Mouse (Mus musculus): ENCODE results near the gene Timm23. TPM values are rescaled to one million over a fixed set of nuclear protein-coding genes. Genes with fewer than 3 reads are reported as not detected.

Gene Timm23
- 218 and 234 TPM in 2 replicates for polyA plus RNA-seq (2015; fragmentation: Nextera tagmentation; extraction: Ambion mirVana)

GRCm38 (mm10) chr14:32201791-32202451, at the start of gene Timm23, which contains the start of gene Parg:
Timm23 (minus strand) TSS chr14:32201898.
Parg (plus strand) TSS chr14:32201949.
- Histone ChIP-seq H3K27ac (replicated peaks) (peak within 1 kb of the TSS; percentile 85), H3K9ac (ENCODE audit: low read length) (peak within 1 kb of the TSS; percentile 96), H3K4me2 (replicated peaks; ENCODE audit: low read depth) (peak within 1 kb of the TSS; percentile 90), H3K4me3 (ENCODE audit: low read depth, low read length) (peak within 1 kb of the TSS; percentile 99), H3K4me1 (replicated peaks; ENCODE audit: control insufficient read depth, insufficient read depth) (no peaks in the 10 kb centered on the region), H3K27me3 (ENCODE audit: control insufficient read depth, insufficient read depth, low read length) (no peaks in the 10 kb centered on the region), H3K36me3 (ENCODE audit: control insufficient read depth, insufficient read depth, low read length) (0 out of 2 replicates have a peak, but pooled peaks cover 5% of the 10 kb centered on the region), H3K9me3 (ENCODE audit: control insufficient read depth, low read length) (no peaks in the 10 kb centered on the region)
- TF ChIP-seq CTCF (IDR thresholded peaks at IDR 0.05; ENCODE audit: low read depth) (no peak), EP300 (optimal IDR thresholded peaks at IDR 0.05) (no peak)
- under 1% methylated on average over 50 of the region's 77 CpGs for WGBS
- DNase-seq (ENCODE audit: low spot score) (peak; percentile 91), ATAC-seq (ENCODE audit: low FRiP score, low TSS enrichment) (peak; percentile 97)

DNA sequence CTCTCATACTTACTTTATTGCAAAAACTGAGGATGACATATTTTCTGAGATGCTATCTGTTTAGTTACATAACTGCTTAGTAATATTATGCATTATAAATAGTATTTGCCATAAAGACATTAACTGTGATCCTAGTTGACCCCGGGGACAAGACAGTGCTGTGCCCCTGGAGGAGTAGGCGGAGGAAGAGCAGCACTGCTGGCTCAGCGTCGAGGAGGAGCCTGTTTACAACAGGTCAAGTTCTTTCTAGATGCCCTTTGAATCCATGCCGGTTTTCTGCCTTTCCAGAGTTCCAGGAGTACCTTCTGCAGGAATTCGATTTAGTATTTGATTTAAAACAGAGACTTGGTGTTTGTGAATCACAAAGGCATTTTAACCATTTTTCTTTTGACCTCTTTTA, 47.9 kb upstream of the Timm23 start:
- no peaks in the 10 kb centered on the region for H3K36me3 ChIP-seq (ENCODE audit: control insufficient read depth, insufficient read depth, low read length)
- ATAC-seq (ENCODE audit: low FRiP score, low TSS enrichment) (no peak), DNase-seq (ENCODE audit: low spot score) (no peak)
- WGBS = 73% methylated on average over 6 of the region's 6 CpGs
- no peak overlapping the region for H3K4me2 ChIP-seq (replicated peaks; ENCODE audit: low read depth)
- H3K27me3 ChIP-seq (ENCODE audit: control insufficient read depth, insufficient read depth, low read length) = no peaks in the 10 kb centered on the region
- no peaks in the 10 kb centered on the region for H3K9me3 ChIP-seq (ENCODE audit: control insufficient read depth, low read length)
- H3K9ac ChIP-seq (ENCODE audit: low read length) = no peak overlapping the region
- H3K4me1 ChIP-seq (replicated peaks; ENCODE audit: control insufficient read depth, insufficient read depth) = no peaks in the 10 kb centered on the region
- H3K4me3 ChIP-seq (ENCODE audit: low read depth, low read length) = no peak overlapping the region
- TF ChIP-seq CTCF (IDR thresholded peaks at IDR 0.05; ENCODE audit: low read depth) (no peak), EP300 (optimal IDR thresholded peaks at IDR 0.05) (no peak)
- H3K27ac ChIP-seq (replicated peaks) = no peak overlapping the region

- no peak overlapping the region for H3K9ac ChIP-seq (ENCODE audit: low read length)
- ATAC-seq (ENCODE audit: low FRiP score, low TSS enrichment) (no peak), DNase-seq (ENCODE audit: low spot score) (no peak)
- no peaks in the 10 kb centered on the region for H3K9me3 ChIP-seq (ENCODE audit: control insufficient read depth, low read length)
- H3K4me3 ChIP-seq (ENCODE audit: low read depth, low read length) = no peak overlapping the region
- 0 out of 2 replicates have a peak, but pooled peaks cover 2% of the 10 kb centered on the region for H3K36me3 ChIP-seq (ENCODE audit: control insufficient read depth, insufficient read depth, low read length)
- no peak overlapping the region for H3K4me2 ChIP-seq (replicated peaks; ENCODE audit: low read depth)
- 15% methylated on average over 2 of the region's 2 CpGs for WGBS
- H3K27ac ChIP-seq (replicated peaks) = no peak overlapping the region
- H3K27me3 ChIP-seq (ENCODE audit: control insufficient read depth, insufficient read depth, low read length) = no peaks in the 10 kb centered on the region
- TF ChIP-seq CTCF (IDR thresholded peaks at IDR 0.05; ENCODE audit: low read depth) (no peak), EP300 (optimal IDR thresholded peaks at IDR 0.05) (no peak)
- H3K4me1 ChIP-seq (replicated peaks; ENCODE audit: control insufficient read depth, insufficient read depth) = no peaks in the 10 kb centered on the region
Observed at GRCm38 (mm10) chr14:32246019-32246418, 44.3 kb upstream of the Timm23 start.

GRCm38 (mm10) chr14:32242401-32242800, 40.7 kb upstream of the Timm23 start:
- H3K4me2 ChIP-seq (replicated peaks; ENCODE audit: low read depth) = no peak overlapping the region
- H3K27me3 ChIP-seq (ENCODE audit: control insufficient read depth, insufficient read depth, low read length) = no peaks in the 10 kb centered on the region
- TF ChIP-seq EP300 (optimal IDR thresholded peaks at IDR 0.05) (no peak), CTCF (IDR thresholded peaks at IDR 0.05; ENCODE audit: low read depth) (peak; percentile 50)
- H3K27ac ChIP-seq (replicated peaks) = no peak overlapping the region
- no peak for ATAC-seq (ENCODE audit: low FRiP score, low TSS enrichment)
- no peak overlapping the region for H3K4me3 ChIP-seq (ENCODE audit: low read depth, low read length)
- no peak for DNase-seq (ENCODE audit: low spot score)
- 79% methylated on average over 4 of the region's 4 CpGs for WGBS
- H3K9ac ChIP-seq (ENCODE audit: low read length) = no peak overlapping the region
- 0 out of 2 replicates have a peak, but pooled peaks cover 5% of the 10 kb centered on the region for H3K36me3 ChIP-seq (ENCODE audit: control insufficient read depth, insufficient read depth, low read length)
- no peaks in the 10 kb centered on the region for H3K9me3 ChIP-seq (ENCODE audit: control insufficient read depth, low read length)
- H3K4me1 ChIP-seq (replicated peaks; ENCODE audit: control insufficient read depth, insufficient read depth) = no peaks in the 10 kb centered on the region

DNA sequence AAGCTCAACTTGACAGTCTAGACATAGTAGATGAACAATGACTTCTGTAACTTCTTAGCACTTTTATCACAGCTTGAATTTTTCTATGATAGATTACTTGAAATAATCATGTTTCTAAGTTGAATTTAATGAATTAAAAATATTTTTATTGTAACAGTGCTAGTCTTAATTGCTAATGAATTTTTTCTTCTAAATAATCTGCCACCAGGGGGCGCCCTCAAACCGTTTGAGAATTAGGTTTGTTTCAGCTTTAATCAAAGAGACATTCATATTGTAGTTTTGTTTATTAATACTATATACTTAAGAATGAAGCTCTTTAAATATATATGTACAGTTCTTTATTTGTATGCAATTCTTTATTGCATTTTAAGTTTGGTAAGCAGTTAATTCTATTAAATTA, 27.3 kb upstream of the Timm23 start:
- Histone ChIP-seq H3K4me2 (replicated peaks; ENCODE audit: low read depth) (no peak overlapping the region), H3K27me3 (ENCODE audit: control insufficient read depth, insufficient read depth, low read length) (no peaks in the 10 kb centered on the region), H3K36me3 (ENCODE audit: control insufficient read depth, insufficient read depth, low read length) (no peaks in the 10 kb centered on the region), H3K4me3 (ENCODE audit: low read depth, low read length) (no peak overlapping the region), H3K9me3 (ENCODE audit: control insufficient read depth, low read length) (no peaks in the 10 kb centered on the region), H3K9ac (ENCODE audit: low read length) (no peak overlapping the region), H3K4me1 (replicated peaks; ENCODE audit: control insufficient read depth, insufficient read depth) (no peaks in the 10 kb centered on the region), H3K27ac (replicated peaks) (no peak overlapping the region)
- peak; percentile 79 for TF ChIP-seq CTCF (IDR thresholded peaks at IDR 0.05; ENCODE audit: low read depth)
- TF ChIP-seq EP300 (optimal IDR thresholded peaks at IDR 0.05) = no peak
- ATAC-seq (ENCODE audit: low FRiP score, low TSS enrichment) (no peak), DNase-seq (ENCODE audit: low spot score) (peak; percentile 57)
- WGBS = 0% methylated on average over 2 of the region's 2 CpGs

DNA sequence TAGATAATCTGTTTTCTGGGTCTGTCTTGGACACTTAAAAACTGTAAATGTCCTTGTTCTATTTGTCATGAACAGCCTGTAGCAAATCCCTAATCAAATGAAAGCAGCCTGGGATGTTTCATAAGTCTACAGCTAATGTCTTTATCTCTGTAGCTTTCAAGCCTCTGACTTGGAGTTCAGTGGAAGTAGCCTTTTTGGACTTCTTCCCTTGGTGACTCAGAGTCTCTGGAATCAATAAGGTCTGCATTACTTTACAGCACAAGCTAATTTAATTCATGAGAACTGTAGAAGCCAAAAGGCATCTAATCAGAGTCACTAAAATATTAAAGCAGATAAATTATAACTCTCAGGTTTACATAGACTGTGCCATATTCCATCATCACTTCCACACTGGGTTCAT, 24.9 kb upstream of the Timm23 start:
- Histone ChIP-seq H3K27me3 (ENCODE audit: control insufficient read depth, insufficient read depth, low read length) (no peaks in the 10 kb centered on the region), H3K27ac (replicated peaks) (no peak overlapping the region), H3K4me2 (replicated peaks; ENCODE audit: low read depth) (no peak overlapping the region), H3K9me3 (ENCODE audit: control insufficient read depth, low read length) (no peaks in the 10 kb centered on the region), H3K36me3 (ENCODE audit: control insufficient read depth, insufficient read depth, low read length) (no peaks in the 10 kb centered on the region), H3K9ac (ENCODE audit: low read length) (no peak overlapping the region), H3K4me1 (replicated peaks; ENCODE audit: control insufficient read depth, insufficient read depth) (no peaks in the 10 kb centered on the region), H3K4me3 (ENCODE audit: low read depth, low read length) (no peak overlapping the region)
- no peak for TF ChIP-seq CTCF (IDR thresholded peaks at IDR 0.05; ENCODE audit: low read depth)
- no peak for TF ChIP-seq EP300 (optimal IDR thresholded peaks at IDR 0.05)
- ATAC-seq (ENCODE audit: low FRiP score, low TSS enrichment) = no peak
- DNase-seq (ENCODE audit: low spot score) = no peak
